Mouse (Mus musculus): ENCODE data around the gene Trpv3.

Gene Trpv3

GRCm38 (mm10) chr11:73267267-73267666 is at the start of gene Trpv3:
TSS of gene Trpv3 (plus strand) at chr11:73267388.
- no peak for DNase-seq (ENCODE audit: low read depth)

- no peak for DNase-seq (ENCODE audit: low read depth)
These were observed 47.5 kb upstream of the Trpv3 start for GRCm38 (mm10) chr11:73219671-73220070.

- DNase-seq (ENCODE audit: low read depth) = no peak
These were observed 46.5 kb upstream of the Trpv3 start for GRCm38 (mm10) chr11:73220651-73221050.

GRCm38 (mm10) chr11:73222846-73223245 is 44.3 kb upstream of the Trpv3 start:
- DNase-seq (ENCODE audit: low read depth) = no peak

- DNase-seq (ENCODE audit: low read depth) = no peak
These were observed 43.2 kb upstream of the Trpv3 start for GRCm38 (mm10) chr11:73223966-73224365.

- DNase-seq (ENCODE audit: low read depth) = no peak
These were observed 41.3 kb upstream of the Trpv3 start for GRCm38 (mm10) chr11:73225856-73226255.

- no peak for DNase-seq (ENCODE audit: low read depth)
These were observed 38.3 kb upstream of the Trpv3 start for GRCm38 (mm10) chr11:73228881-73229280.

GRCm38 (mm10) chr11:73230081-73230480 is 37.1 kb upstream of the Trpv3 start:
- DNase-seq (ENCODE audit: low read depth) = no peak

- no peak for DNase-seq (ENCODE audit: low read depth)
These were observed 34.7 kb upstream of the Trpv3 start for GRCm38 (mm10) chr11:73232513-73232912.

- DNase-seq (ENCODE audit: low read depth) = no peak
These were observed 33.2 kb upstream of the Trpv3 start, which contains the start of gene Trpv1 for GRCm38 (mm10) chr11:73233992-73234391. TSS of gene Trpv1 (plus strand) at chr11:73234292.

GRCm38 (mm10) chr11:73235990-73236701 is 31.0 kb upstream of the Trpv3 start:
- no peak for DNase-seq (ENCODE audit: low read depth)

- no peak for DNase-seq (ENCODE audit: low read depth)
These were observed 30.5 kb upstream of the Trpv3 start for GRCm38 (mm10) chr11:73236731-73237130.

GRCm38 (mm10) chr11:73242199-73242598 is 25.0 kb upstream of the Trpv3 start:
- DNase-seq (ENCODE audit: low read depth) = no peak

- DNase-seq (ENCODE audit: low read depth) = no peak
These were observed 24.4 kb upstream of the Trpv3 start for GRCm38 (mm10) chr11:73242777-73243176.

GRCm38 (mm10) chr11:73257362-73257945 is 9.7 kb upstream of the Trpv3 start:
- DNase-seq (ENCODE audit: low read depth) = no peak

GRCm38 (mm10) chr11:73258664-73259063 is 8.5 kb upstream of the Trpv3 start:
- DNase-seq (ENCODE audit: low read depth) = no peak

- DNase-seq (ENCODE audit: low read depth) = no peak
These were observed 6.7 kb upstream of the Trpv3 start for GRCm38 (mm10) chr11:73260457-73260856.

- DNase-seq (ENCODE audit: low read depth) = no peak
These were observed 5.8 kb upstream of the Trpv3 start for GRCm38 (mm10) chr11:73261385-73261784.

- DNase-seq (ENCODE audit: low read depth) = no peak
These were observed 7.6 kb downstream of the Trpv3 start for GRCm38 (mm10) chr11:73274821-73275220.

- no peak for DNase-seq (ENCODE audit: low read depth)
These were observed 13.5 kb downstream of the Trpv3 start for GRCm38 (mm10) chr11:73280710-73281109.

GRCm38 (mm10) chr11:73281528-73282027 is 14.4 kb downstream of the Trpv3 start:
- DNase-seq (ENCODE audit: low read depth) = peak; percentile 23

- no peak for DNase-seq (ENCODE audit: low read depth)
These were observed 16.2 kb downstream of the Trpv3 start for GRCm38 (mm10) chr11:73283369-73283768.

- DNase-seq (ENCODE audit: low read depth) = no peak
These were observed 16.7 kb downstream of the Trpv3 start for GRCm38 (mm10) chr11:73283926-73284325.

- DNase-seq (ENCODE audit: low read depth) = no peak
These were observed 17.2 kb downstream of the Trpv3 start for GRCm38 (mm10) chr11:73284351-73284750.

Data from c-Kit-positive CD71-negative TER-119-negative erythroid progenitor cells, embryonic 14.5 days (primary cell).